Mouse (Mus musculus): Measurements from ENCODE around the gene Mib2.
"Not testable (repeated sequence)": the region's sequence is repeated elsewhere in the genome, so short reads cannot be mapped to it uniquely, and the experiment has no call there.

Gene Mib2

DNA sequence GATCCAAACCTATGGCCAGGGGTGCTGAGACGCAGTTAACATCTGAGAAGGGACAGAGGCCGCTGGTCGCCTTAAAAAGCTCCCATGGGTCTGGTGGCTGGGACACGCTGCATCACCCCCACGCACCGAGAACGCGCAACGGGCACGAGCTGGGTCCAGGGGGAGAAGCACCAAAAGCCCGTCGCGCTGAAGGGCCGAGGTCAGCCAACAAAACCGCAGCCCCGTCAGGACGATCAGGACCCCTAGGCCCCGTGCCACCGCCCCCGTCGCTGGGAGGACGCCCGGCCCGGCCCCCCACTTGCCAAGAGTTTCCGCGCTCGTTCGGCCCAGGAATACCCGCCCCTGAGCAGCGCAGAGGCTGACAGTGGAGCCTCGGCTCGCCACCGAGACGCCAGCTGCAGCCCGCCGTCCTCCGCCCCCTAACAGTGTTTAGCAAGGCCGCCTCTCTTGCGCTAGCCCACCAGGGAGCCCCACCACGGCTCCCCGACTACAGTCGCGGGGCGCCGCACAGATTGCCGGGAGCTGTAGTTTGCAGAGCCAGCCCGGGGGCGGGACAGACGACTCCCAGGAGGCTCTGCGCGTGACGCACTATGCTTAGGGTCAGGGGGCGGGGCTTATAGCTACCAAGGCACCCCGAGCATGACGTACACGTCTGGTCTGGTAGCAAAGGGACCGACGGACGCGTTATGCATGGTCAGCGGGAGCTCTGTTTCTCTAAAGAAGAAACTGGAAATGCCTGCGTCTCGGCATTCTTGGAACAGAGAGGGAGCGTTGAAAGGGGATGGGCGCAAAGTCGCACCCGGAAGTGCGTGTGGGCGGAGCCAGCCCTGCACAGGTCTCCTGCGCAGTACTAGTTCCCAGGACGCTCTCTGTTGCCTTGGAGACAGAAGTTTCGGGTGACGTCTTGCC, at the start of gene Mib2:
Gene Mib2 (minus strand): TSS at position 510 of the 909 bp plus-strand sequence.
- peak; percentile 90 for DNase-seq (ENCODE audit: low read depth, low spot score)

DNA sequence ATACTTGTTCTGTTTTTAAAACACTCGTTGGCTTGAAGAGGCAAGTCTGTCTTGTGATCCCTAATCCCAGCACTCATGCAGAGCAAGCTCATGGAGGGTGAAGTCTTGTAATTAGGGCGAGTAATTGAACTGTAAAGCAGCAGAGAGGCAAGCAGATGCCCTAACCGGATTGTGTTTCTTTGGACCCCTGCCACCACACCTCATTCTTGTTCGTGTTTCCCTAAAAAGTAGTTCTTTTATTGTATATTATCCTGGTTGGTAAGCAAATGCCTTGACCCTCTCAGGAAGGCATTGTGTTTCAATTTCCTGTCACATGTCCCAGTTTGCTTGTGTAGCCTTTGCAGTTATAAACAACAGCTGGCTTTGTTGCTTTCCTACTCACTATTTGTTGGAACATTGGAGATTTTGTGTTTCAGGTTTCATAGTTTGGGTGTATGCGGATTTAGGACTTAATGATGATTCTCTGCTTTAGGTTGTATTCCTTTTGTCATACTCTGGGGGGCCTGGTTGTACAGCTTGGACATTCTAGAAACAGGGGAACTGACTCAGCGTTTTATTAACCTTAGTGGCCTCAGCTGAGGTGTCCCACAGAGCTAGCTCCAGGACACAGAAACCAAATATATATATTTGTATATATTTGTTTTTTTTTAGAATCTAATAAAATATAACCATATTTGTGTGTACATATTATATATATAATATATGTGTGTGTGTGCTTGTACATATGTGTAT, 41.7 kb upstream of the Mib2 start:
- DNase-seq (ENCODE audit: low read depth, low spot score), result no peak

DNA sequence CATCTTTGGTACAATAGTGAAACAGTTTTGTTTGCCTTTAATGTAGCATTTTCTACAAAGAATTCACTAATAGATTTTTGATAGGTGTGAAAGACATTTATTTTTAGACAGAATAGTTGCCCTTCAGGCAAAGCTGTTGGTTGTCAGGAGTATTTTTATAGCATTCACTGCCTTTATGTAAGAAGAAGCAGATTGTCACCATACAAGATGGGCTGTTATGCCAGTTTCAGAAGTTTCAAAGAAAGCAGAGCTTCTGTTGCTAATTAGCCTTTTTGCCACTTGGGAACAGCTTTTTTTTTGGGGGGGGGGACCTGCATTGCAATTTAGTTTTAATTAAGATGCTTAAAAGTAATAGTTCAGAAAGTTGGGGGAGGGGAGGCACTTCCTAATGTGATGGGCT, 40.0 kb upstream of the Mib2 start:
- DNase-seq (ENCODE audit: low read depth, low spot score), result no peak

DNA sequence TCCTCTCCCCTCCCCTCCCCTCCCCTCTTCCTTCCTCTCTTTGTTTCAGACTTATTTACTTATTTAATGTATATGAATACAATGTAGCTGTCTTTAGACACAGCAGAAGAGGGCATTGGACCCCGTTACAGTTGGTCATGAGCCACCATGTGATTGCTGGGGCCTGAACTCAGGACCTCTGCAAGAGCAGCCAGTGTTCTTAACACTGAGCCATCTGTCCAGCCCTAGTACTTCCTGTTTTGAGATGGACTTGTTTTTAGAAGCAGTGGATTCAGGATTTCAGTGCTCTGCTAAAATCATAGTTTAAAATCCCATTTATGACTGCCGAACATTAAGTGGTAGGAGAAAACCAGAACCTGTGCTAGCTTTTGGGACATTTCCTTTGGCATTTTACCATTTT, 39.6 kb upstream of the Mib2 start:
- DNase-seq (ENCODE audit: low read depth, low spot score), result no peak

DNA sequence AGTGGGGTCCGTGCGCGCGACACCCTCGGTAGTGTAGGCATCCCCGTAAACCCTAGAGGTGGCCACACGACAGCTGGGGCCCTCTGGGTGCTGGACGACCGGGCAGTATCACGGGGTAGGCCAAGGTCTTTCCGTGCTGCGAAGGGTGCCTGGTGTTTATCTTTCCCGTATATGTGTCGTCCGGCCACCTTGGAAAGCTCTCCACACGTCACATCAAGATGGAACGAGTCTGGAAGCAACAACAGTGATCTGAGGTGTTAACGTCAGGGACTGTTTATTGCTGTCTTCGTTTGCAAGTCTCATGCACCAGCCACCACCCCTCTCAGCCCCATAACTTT, 36.6 kb upstream of the Mib2 start:
- no peak for DNase-seq (ENCODE audit: low read depth, low spot score)

DNA sequence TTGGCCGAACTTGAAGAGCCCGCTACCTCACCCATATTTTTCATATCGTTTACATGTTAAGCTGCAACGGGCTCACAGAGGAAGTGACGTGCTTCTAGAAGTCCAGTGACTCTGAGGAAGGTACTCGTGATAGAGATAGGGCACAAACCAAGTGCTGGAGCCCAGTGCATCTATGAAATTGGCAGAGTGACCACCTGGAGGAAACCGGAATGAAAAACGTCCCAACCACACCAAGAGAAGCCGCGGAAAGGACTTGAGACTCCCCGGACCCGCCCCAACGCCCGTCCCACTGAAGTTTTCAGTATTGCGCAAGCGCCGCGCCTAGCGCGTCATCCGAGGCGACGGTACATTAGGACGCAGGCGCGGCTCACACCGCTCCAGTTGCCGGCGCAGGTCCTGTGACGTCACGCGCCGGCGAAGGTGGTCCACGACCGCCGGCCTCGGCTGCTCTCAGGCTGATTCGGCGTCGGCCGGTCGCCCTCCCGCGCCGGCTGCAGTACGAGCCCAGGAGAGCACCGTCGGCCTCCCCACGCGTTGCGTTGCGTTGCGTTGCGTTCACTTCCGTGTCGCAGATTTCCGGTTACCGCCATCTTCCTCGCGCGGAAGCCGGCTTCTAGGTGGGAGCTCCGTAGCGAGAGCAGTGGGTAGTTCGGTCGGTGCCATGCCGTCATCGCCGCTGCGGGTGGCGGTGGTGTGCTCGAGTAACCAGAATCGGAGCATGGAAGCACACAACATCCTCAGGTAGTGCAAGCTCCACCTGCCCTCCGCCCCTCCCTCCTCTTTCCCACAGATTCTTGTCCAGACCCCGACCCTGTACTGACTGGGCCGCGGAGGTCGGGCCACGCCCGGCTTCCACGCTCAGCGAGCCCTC, 36.0 kb upstream of the Mib2 start, which contains the start of gene Ssu72:
Gene Ssu72 (plus strand): TSS at position 80 of the 871 bp plus-strand sequence.
- DNase-seq (ENCODE audit: low read depth, low spot score), result peak; percentile 93

DNA sequence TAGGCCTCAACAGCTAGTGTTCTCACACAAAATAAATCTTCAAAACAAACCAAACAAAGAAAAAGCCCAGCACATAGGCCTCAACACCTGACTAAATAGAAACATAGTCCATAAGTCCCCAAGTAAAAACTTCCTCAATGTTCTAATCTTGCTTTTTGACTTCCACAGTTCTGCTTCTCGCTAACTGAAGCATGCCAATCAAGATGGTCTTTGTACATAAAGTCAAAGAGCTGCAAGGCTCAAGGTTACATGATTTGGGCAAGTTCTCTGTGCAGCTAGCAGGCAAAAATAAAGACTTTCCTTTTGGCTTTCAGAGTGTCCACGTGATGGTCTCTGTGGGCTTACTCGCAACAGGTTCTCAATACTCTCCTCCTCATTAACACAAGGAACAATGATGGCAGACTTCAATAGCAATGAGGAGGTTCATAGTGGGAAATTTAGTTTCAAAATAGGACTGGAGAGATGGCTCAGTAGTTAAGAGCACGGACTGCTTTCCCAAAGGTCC, 34.5 kb upstream of the Mib2 start:
- DNase-seq (ENCODE audit: low read depth, low spot score), result no peak

DNA sequence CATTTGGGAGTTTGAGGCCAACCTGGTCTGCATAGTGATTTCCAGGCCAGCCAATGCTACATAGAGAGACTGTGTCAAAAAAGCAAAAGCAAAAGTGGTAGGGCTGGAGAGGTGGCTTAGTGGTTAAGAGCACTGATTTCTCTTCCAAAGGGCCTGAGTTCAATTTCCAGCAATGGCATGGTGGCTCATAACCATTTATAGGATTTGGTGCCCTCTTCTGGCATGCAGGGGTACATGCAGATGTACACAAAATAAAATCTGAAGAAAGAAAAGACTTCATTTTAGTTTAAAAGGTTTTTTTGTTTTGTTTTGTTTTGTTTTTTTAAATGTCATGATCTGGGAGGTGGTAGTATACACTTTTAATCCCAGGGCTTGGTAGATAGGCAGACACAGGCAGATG, 31.4 kb upstream of the Mib2 start:
- DNase-seq (ENCODE audit: low read depth, low spot score), result no peak

DNA sequence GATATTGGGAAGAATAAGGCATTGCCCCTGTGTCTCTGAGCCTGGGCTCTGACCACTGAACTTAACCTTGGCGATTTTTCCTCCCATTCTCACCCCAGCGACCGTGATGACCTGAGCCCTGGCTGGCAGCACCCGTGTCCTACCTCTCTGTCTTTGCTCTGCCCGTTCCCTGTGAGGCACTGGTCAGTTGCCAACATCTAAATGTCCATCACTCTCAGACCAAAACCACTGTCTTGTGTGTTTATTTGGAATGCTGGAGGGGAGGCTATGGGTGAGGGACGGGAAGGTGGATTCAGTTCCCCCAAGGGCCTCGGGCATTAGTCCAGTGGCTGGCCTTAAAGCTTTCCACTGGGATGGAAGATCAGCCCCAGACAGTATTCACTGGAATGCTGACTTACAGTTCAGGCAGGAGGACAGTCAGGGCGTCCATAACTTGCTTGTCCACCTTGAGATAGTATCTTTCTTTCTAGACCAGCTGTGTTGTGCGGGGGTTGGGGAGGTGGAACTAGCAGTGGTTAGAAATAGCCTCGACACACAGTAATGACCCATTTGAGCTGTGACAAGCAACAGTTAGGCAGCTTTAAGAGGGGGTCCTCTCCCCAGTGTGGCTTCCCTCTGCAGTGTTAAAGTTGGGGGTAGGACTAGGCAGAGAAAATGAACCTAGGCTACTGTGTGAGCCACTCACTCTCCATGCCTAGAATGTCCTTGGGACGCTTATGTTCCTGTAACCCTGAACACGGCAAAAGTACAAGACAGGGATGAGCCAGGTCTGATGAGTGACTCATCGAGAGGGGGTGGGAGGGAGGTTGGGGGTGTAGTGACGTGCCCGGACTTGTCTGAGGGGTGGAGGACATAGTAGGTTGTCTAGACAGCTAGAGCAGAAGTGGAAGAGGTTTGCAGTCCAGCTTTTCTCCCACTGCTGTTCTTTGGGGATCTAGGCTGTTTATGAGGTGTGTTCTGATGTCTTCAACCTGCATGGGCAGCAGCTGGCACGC, 27.6 kb upstream of the Mib2 start:
- DNase-seq (ENCODE audit: low read depth, low spot score), result no peak

DNA sequence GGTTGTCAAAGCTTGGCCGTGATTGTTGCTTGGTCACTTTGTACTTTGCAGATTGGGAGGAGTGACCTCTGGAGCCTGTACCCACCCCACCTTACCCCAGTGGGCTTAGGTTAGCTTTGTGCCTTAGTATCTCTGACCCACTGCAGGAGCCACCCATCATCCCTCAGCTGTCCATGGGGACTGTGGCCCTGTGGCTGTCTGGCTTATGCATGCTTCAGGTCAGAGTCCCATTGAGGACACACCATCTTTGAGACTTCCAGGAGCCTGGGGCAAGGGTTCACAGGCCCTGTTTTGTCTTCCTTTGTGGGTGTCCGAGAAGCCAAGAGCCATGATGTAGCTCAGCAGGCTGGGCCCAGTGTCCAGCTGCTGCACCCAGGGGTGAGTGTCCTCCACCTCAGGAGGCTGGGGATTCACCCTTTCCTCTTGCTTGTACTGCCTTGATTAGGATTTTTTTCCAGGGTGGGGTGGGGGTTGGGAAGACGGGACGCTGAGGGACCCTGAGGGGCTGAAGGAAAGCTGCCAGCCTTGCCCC, 26.6 kb upstream of the Mib2 start:
- DNase-seq (ENCODE audit: low read depth, low spot score), result no peak

DNA sequence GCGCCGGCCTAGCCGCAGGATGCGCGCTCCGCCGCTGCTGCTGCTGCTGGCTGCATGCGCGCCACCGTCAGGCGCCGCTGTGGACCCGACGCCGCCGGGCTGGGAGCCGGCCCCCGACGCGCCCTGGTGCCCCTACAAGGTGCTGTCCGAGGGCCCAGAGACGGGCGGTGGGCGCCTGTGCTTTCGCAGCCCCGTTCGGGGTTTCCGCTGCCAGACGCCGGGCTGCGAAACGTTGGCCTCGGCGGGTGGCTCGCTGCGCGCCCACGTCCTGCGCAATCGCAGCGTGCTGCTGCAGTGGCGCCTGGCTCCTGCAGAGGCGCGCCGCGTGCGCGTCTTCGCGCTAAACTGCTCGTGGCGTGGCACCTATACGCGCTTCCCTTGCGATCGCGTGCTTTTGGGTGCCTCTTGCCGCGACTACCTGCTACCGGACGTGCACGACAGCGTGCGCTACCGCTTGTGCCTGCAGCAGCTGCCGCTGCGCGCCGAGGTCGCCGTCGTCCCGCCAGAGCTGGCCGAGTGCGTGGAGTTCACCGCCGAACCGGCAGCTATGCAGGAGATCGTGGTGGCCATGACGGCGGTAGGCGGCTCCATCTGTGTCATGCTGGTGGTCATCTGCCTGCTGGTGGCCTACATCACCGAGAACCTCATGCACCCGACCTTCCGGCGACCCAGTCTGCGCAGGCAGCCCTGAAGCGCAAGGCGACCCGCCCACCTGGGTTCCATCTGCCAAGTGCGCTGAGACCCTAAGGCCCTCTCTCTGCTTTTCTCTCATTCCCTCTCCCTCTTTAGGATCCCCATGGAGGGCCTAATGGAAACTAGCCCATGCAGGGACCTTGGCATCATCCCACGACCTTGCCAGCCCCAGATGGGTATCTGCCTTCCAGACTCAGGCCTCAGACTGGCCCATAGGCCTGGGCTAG, 25.7 kb upstream of the Mib2 start:
- no peak for DNase-seq (ENCODE audit: low read depth, low spot score)

DNA sequence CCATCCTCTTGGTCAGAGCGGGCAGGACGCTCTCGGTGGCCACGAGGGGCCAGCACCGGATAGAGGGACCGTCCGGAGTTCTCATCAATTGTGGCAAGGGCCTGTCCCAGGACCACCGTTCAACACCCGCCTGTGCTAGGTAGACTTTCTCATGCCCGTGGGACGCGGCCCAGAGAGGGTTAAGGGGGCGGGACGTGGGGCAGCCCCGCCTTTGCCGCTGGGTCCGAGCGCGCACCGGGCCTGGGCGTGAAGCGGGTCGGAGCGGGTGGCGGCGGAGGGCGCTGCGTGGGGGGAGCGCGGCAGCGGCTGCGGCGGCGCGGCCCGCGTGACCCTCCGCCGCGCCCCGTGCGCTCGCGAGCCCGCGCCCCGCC, 25.1 kb upstream of the Mib2 start, which contains the start of gene Fndc10:
Gene Fndc10 (plus strand): TSS at position 232 of the 371 bp plus-strand sequence.
- DNase-seq (ENCODE audit: low read depth, low spot score), result no peak

DNA sequence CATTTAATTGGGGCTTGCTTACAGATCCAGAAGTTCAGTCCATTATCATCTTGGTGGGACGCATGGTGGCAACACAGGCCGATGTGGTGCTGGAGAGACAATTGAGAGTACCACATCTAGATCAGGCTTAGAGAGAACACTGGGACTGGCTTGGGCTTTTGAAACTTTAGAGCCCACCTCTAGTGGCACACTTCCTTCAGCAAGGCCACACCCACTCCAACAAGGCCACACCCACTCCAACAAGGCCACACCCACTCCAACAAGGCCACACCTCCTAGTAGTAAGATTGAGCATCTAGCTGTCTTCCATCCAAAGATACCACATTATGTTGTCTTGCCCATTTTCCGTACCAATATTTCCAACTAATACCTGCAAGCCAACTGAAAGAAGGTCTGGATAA, 23.4 kb upstream of the Mib2 start:
- DNase-seq (ENCODE audit: low read depth, low spot score), result no peak

DNA sequence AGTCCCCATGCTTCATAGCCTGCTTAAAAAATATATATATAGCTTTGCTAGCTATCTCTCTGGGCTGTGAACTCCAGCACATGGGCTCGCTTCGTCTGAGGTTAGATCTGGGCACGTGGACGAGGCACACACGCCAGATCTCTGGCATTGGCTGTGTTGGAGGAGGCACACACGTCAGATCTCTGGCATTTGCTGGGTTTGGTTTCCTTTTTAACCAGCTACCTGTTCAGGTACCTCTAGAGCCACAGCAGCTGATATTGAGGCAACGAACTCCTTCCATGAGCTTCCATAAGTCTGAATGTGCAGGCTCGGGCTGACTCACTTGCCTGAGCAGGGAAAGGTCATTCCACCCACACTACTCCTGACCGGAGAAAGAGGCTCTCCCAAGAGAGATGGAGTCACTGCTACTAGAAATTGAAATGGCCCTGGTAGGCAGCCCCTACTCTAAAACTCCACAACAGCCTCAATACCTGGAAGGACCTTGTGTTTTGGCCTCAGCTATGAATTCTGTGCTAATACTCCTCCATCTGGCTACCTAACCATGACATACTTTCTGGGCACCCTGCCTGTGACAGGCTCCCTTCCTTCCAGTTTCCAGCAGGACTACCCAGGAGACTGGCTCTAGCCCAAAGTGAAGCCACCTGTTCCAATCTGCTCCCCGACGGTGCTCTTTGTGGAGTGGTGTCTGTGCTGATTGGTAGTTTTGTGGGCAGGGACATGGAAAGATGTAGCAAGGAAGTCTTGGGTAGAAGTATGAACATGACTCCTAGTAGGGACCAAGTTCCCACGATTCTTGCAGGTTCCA, 21.8 kb upstream of the Mib2 start:
- no peak for DNase-seq (ENCODE audit: low read depth, low spot score)

DNA sequence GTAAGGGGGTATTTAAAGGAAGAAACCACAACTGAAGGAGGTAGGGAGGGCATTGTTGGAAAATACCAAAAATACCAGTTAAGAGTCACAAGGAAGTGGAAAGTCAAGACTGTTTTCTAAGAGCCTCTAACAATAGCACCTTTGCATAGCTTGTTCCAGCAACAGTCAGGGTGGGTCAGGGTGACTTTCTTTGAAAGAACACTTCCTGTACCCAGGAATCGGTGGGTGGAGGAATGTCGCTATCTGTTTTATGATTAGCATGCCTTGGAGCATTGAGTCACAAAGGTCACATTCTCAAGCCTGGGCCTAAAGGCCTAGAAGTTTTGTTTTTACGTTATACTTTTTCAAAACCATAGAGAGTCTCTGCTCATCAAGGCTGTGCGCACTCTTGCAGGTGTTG, 18.8 kb upstream of the Mib2 start:
- DNase-seq (ENCODE audit: low read depth, low spot score), result not testable (repeated sequence)

DNA sequence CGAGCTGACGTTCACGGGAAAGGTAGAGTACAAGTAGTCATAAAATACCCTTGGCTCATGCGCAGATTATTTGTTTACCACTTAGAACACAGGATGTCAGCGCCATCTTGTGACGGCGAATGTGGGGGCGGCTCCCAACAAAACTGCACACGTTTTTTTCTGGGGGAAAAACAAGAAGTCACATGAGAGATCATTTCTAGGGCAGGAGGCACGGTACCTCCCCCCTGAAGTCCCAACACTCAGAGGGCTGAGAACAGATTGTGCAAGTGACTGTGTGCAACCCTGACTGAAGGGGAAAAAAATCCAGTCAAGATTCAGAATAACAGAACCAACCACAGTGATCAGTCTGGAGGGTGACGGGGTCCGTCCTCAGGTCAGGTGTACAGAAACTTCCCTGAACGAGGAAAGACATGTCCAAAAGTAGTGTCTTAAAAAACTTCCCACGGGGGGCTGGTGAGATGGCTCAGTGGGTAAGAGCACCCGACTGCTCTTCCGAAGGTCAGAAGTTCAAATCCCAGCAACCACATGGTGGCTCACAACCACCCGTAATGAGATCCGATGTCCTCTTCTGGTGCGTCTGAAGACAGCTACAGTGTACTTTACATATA, 14.8 kb upstream of the Mib2 start:
- not testable (repeated sequence) for DNase-seq (ENCODE audit: low read depth, low spot score)

DNA sequence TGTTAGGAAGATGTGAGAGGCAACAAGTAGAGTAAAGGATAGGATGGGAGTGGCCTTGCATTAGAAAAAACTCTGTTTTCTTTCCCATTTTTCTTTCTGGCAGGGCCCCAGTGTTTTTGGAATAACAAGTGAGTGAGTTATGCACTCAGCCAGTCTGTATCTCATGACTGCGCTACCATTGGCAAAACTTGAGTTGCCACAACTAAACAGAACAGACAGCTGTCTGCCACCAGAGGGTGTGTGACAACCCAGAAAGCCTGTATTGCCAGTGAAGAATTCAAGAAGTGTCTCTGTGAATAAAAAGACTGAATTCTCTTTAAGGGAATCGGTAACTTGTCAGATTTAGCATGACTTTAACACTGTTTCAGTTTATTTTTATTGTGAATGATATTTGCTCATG, 7.0 kb upstream of the Mib2 start:
- no peak for DNase-seq (ENCODE audit: low read depth, low spot score)

DNA sequence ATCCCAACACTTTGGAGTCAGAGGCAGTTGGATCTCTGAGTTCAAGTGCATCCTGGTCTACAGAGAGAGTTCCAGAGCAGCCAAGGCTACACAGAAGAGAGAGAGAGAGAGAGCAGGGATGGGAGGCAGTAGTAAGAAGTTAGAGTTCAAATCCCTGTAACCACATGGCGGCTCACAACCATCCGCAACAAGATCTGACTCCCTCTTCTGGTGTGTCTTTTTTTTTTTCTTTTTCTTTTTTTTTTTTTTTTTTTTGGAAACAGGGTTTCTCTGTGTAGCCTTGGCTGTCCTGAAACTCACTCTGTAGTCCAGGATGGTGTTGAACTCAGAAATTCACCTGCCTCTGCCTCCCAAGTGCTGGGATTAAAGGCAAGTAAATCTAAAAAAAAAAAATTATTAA, 3.1 kb upstream of the Mib2 start:
- DNase-seq (ENCODE audit: low read depth, low spot score), result no peak
